Mouse (Mus musculus) adrenal gland, postnatal 10 days (tissue): Measurements from ENCODE around the gene Akap9. TPM values are rescaled to one million over a fixed set of nuclear protein-coding genes. Genes with fewer than 3 reads are reported as not detected.
A peak's percentile ranks its signal among the peaks of the same experiment; 100 is the strongest.
"Not testable (repeated sequence)": the region's sequence is repeated elsewhere in the genome, so short reads cannot be mapped to it uniquely, and the experiment has no call there.

Experiments
- DNase-seq: peaks from one replicate; pipeline ENCODE4 v3.0.0; 2021; ENCODE audit warnings: mixed read lengths
- total RNA-seq, 2 experiments: library from RNA; stranded (reverse); gene quantifications; 2 replicates each; pipeline ENCODE4 v1.2.3; 2021

Gene Akap9
- total RNA-seq, 2 experiments from 2014 or later = 54.8 to 75.8 TPM

GRCm38 (mm10) chr5:4039351-4039750, 111.5 kb downstream of the Akap9 start:
- DNase-seq = no peak

- peak; percentile 29 for DNase-seq
These were observed 112.5 kb downstream of the Akap9 start for GRCm38 (mm10) chr5:4040372-4040771.

GRCm38 (mm10) chr5:4040922-4041321, 113.1 kb downstream of the Akap9 start:
- no peak for DNase-seq

GRCm38 (mm10) chr5:4060313-4060712, 132.5 kb downstream of the Akap9 start:
- DNase-seq = no peak

GRCm38 (mm10) chr5:4066476-4067115, 138.7 kb downstream of the Akap9 start:
- DNase-seq = no peak

GRCm38 (mm10) chr5:4067203-4067602, 139.3 kb downstream of the Akap9 start:
- peak; percentile 14 for DNase-seq

GRCm38 (mm10) chr5:4079086-4079485, 151.2 kb downstream of the Akap9 start:
- no peak for DNase-seq

GRCm38 (mm10) chr5:4080861-4081260, 153.0 kb downstream of the Akap9 start:
- DNase-seq = no peak

GRCm38 (mm10) chr5:4081513-4081912, 153.7 kb downstream of the Akap9 start:
- DNase-seq = no peak

- no peak for DNase-seq
These were observed 157.1 kb downstream of the Akap9 start for GRCm38 (mm10) chr5:4084948-4085347.

GRCm38 (mm10) chr5:4086309-4086708, 158.5 kb downstream of the Akap9 start:
- DNase-seq = no peak

- no peak for DNase-seq
These were observed 160.3 kb downstream of the Akap9 start for GRCm38 (mm10) chr5:4088190-4088589.

- DNase-seq = peak; percentile 12
These were observed 166.6 kb downstream of the Akap9 start for GRCm38 (mm10) chr5:4094471-4094870.

- no peak for DNase-seq
These were observed 173.2 kb downstream of the Akap9 start for GRCm38 (mm10) chr5:4101031-4101430.

GRCm38 (mm10) chr5:4101770-4102169, 173.9 kb downstream of the Akap9 start:
- DNase-seq = no peak

- DNase-seq = no peak
These were observed 175.9 kb downstream of the Akap9 start for GRCm38 (mm10) chr5:4103626-4104340.

GRCm38 (mm10) chr5:4104341-4105040, 176.6 kb downstream of the Akap9 start, which contains the start of gene Cyp51:
Gene Cyp51 (minus strand): TSS chr5:4104746.
- DNase-seq = peak; percentile 93

- no peak for DNase-seq
These were observed 177.9 kb downstream of the Akap9 start for GRCm38 (mm10) chr5:4105651-4106186.

- not testable (repeated sequence) for DNase-seq
These were observed 179.2 kb downstream of the Akap9 start for GRCm38 (mm10) chr5:4107056-4107455.

GRCm38 (mm10) chr5:4112570-4113098, 184.8 kb downstream of the Akap9 start:
- DNase-seq = no peak
